Mouse (Mus musculus): Measurements from ENCODE around the gene Mras. TPM values are rescaled to one million over a fixed set of nuclear protein-coding genes. Genes with fewer than 3 reads are reported as not detected.

Gene Mras
- 3.2 and 5.5 TPM in 2 replicates for polyA plus RNA-seq (2015; fragmentation: Nextera tagmentation; extraction: Ambion mirVana)

- Histone ChIP-seq H3K4me2 (peak within 1 kb of the TSS; percentile 77), H3K27ac (no peak within 1 kb of the TSS), H3K9me3 (replicated peaks) (no peaks in the 10 kb centered on the region), H3K4me3 (replicated peaks) (peak within 1 kb of the TSS; percentile 64), H3K9ac (peak within 1 kb of the TSS; percentile 70), H3K27me3 (peaks cover 66% of the 10 kb centered on the region), H3K36me3 (no peaks in the 10 kb centered on the region), H3K4me1 (replicated peaks) (peaks cover 27% of the 10 kb centered on the region)
- WGBS (ENCODE audit: insufficient replicate concordance) = 16% methylated on average over 27 of the region's 27 CpGs
- ATAC-seq (ENCODE audit: low read depth) = no peak
- DNase-seq = no peak
Observed at GRCm38 (mm10) chr9:99437031-99437764, at the start of gene Mras. Gene Mras, minus strand, starts transcription at chr9:99437381.

- peak overlapping the region; percentile 42 for H3K4me2 ChIP-seq
Observed at GRCm38 (mm10) chr9:99485144-99485543, 48.0 kb upstream of the Mras start.

GRCm38 (mm10) chr9:99484632-99485031, 47.5 kb upstream of the Mras start:
- DNase-seq (no peak), ATAC-seq (ENCODE audit: low read depth) (peak; percentile 57; the same call in 1 of the 2 replicates)
- no peak overlapping the region for H3K9ac ChIP-seq
- H3K27ac ChIP-seq = peak overlapping the region; percentile 61; the same call in 1 of the 2 replicates
- H3K27me3 ChIP-seq = no peaks in the 10 kb centered on the region
- H3K36me3 ChIP-seq = peaks cover 59% of the 10 kb centered on the region
- H3K4me2 ChIP-seq = peak overlapping the region; percentile 42
- H3K4me3 ChIP-seq (replicated peaks) = no peak overlapping the region
- H3K4me1 ChIP-seq (replicated peaks) = peaks cover 28% of the 10 kb centered on the region
- H3K9me3 ChIP-seq (replicated peaks) = no peaks in the 10 kb centered on the region

More at GRCm38 (mm10) chr9:99485144-99485543, 48.0 kb upstream of the Mras start:
- ATAC-seq (ENCODE audit: low read depth) = peak; percentile 93
- peak; percentile 46 for DNase-seq
- 41% methylated on average over 4 of the region's 4 CpGs for WGBS (ENCODE audit: insufficient replicate concordance)
- Histone ChIP-seq H3K4me3 (replicated peaks) (no peak overlapping the region), H3K9ac (0 out of 2 replicates have a peak overlapping the region, but pooled peaks have one; percentile 27), H3K36me3 (peaks cover 64% of the 10 kb centered on the region), H3K9me3 (replicated peaks) (no peaks in the 10 kb centered on the region), H3K27ac (peak overlapping the region; percentile 61), H3K4me1 (replicated peaks) (peaks cover 26% of the 10 kb centered on the region), H3K27me3 (no peaks in the 10 kb centered on the region)

GRCm38 (mm10) chr9:99483191-99483590, 46.0 kb upstream of the Mras start:
- Histone ChIP-seq H3K36me3 (peaks cover 48% of the 10 kb centered on the region), H3K27ac (no peak overlapping the region), H3K9ac (no peak overlapping the region), H3K27me3 (no peaks in the 10 kb centered on the region), H3K4me1 (replicated peaks) (peaks cover 38% of the 10 kb centered on the region), H3K4me2 (no peak overlapping the region), H3K4me3 (replicated peaks) (no peak overlapping the region), H3K9me3 (replicated peaks) (no peaks in the 10 kb centered on the region)
- WGBS (ENCODE audit: insufficient replicate concordance) = 85% methylated on average over 4 of the region's 4 CpGs
- DNase-seq (no peak), ATAC-seq (ENCODE audit: low read depth) (no peak)

GRCm38 (mm10) chr9:99480764-99481163, 43.6 kb upstream of the Mras start:
- H3K4me1 ChIP-seq (replicated peaks) = peaks cover 32% of the 10 kb centered on the region
- H3K9me3 ChIP-seq (replicated peaks) = no peaks in the 10 kb centered on the region
- H3K27ac ChIP-seq = no peak overlapping the region
- no peak overlapping the region for H3K4me3 ChIP-seq (replicated peaks)
- no peak overlapping the region for H3K4me2 ChIP-seq
- H3K9ac ChIP-seq = no peak overlapping the region
- peaks cover 26% of the 10 kb centered on the region for H3K36me3 ChIP-seq
- H3K27me3 ChIP-seq = no peaks in the 10 kb centered on the region
- DNase-seq = no peak
- WGBS (ENCODE audit: insufficient replicate concordance) = 89% methylated on average over 4 of the region's 4 CpGs
- ATAC-seq (ENCODE audit: low read depth) = no peak

- peaks cover 16% of the 10 kb centered on the region for H3K4me1 ChIP-seq (replicated peaks)
- no peak overlapping the region for H3K4me2 ChIP-seq
- peaks cover 29% of the 10 kb centered on the region for H3K36me3 ChIP-seq
- no peak overlapping the region; the same call in 1 of the 2 replicates for H3K27ac ChIP-seq
- no peaks in the 10 kb centered on the region for H3K27me3 ChIP-seq
- H3K4me3 ChIP-seq (replicated peaks) = no peak overlapping the region
- no peak overlapping the region for H3K9ac ChIP-seq
- ATAC-seq (ENCODE audit: low read depth) (no peak), DNase-seq (no peak)
- no peaks in the 10 kb centered on the region for H3K9me3 ChIP-seq (replicated peaks)
- WGBS (ENCODE audit: insufficient replicate concordance) = 44% methylated on average over 9 of the region's 9 CpGs
Observed at GRCm38 (mm10) chr9:99479181-99479711, 42.1 kb upstream of the Mras start.

GRCm38 (mm10) chr9:99471334-99471733, 34.2 kb upstream of the Mras start:
- Histone ChIP-seq H3K4me3 (replicated peaks) (no peak overlapping the region), H3K9ac (no peak overlapping the region), H3K4me1 (replicated peaks) (peaks cover 22% of the 10 kb centered on the region), H3K27ac (no peak overlapping the region), H3K4me2 (no peak overlapping the region), H3K27me3 (no peaks in the 10 kb centered on the region), H3K36me3 (peaks cover 5% of the 10 kb centered on the region; the same call in 1 of the 2 replicates), H3K9me3 (replicated peaks) (no peaks in the 10 kb centered on the region)
- WGBS (ENCODE audit: insufficient replicate concordance) = 57% methylated on average over 7 of the region's 7 CpGs
- no peak for ATAC-seq (ENCODE audit: low read depth)
- DNase-seq = no peak

GRCm38 (mm10) chr9:99470347-99471092, 33.3 kb upstream of the Mras start:
- Histone ChIP-seq H3K9me3 (replicated peaks) (no peaks in the 10 kb centered on the region), H3K36me3 (peaks cover 4% of the 10 kb centered on the region; the same call in 1 of the 2 replicates), H3K4me2 (peak overlapping the region; percentile 59), H3K9ac (0 out of 2 replicates have a peak overlapping the region, but pooled peaks have one; percentile 0), H3K4me3 (replicated peaks) (peak overlapping the region; percentile 28; the same call in 1 of the 2 replicates), H3K4me1 (replicated peaks) (peaks cover 22% of the 10 kb centered on the region), H3K27ac (no peak overlapping the region), H3K27me3 (no peaks in the 10 kb centered on the region)
- 28% methylated on average over 16 of the region's 16 CpGs for WGBS (ENCODE audit: insufficient replicate concordance)
- DNase-seq = peak; percentile 17
- ATAC-seq (ENCODE audit: low read depth) = peak; percentile 81

- H3K27me3 ChIP-seq = no peaks in the 10 kb centered on the region
- no peaks in the 10 kb centered on the region for H3K36me3 ChIP-seq
- H3K4me2 ChIP-seq = peak overlapping the region; percentile 59
- DNase-seq (no peak), ATAC-seq (ENCODE audit: low read depth) (0 out of 2 replicates have a peak, but pooled peaks have one; percentile 39)
- H3K4me1 ChIP-seq (replicated peaks) = peaks cover 22% of the 10 kb centered on the region
- no peaks in the 10 kb centered on the region for H3K9me3 ChIP-seq (replicated peaks)
- peak overlapping the region; percentile 28; the same call in 1 of the 2 replicates for H3K4me3 ChIP-seq (replicated peaks)
- no peak overlapping the region for H3K27ac ChIP-seq
- 35% methylated on average over 8 of the region's 8 CpGs for WGBS (ENCODE audit: insufficient replicate concordance)
- 0 out of 2 replicates have a peak overlapping the region, but pooled peaks have one; percentile 0 for H3K9ac ChIP-seq
Observed at GRCm38 (mm10) chr9:99469681-99470273, 32.6 kb upstream of the Mras start.

GRCm38 (mm10) chr9:99468572-99468971, 31.4 kb upstream of the Mras start:
- ATAC-seq (ENCODE audit: low read depth) (no peak), DNase-seq (no peak)
- H3K4me2 ChIP-seq = no peak overlapping the region
- H3K27ac ChIP-seq = no peak overlapping the region
- H3K4me1 ChIP-seq (replicated peaks) = peaks cover 22% of the 10 kb centered on the region
- 74% methylated on average over 9 of the region's 9 CpGs for WGBS (ENCODE audit: insufficient replicate concordance)
- no peaks in the 10 kb centered on the region for H3K36me3 ChIP-seq
- no peak overlapping the region for H3K9ac ChIP-seq
- H3K27me3 ChIP-seq = no peaks in the 10 kb centered on the region
- no peaks in the 10 kb centered on the region for H3K9me3 ChIP-seq (replicated peaks)
- H3K4me3 ChIP-seq (replicated peaks) = no peak overlapping the region

GRCm38 (mm10) chr9:99464876-99465275, 27.7 kb upstream of the Mras start:
- peaks cover 4% of the 10 kb centered on the region for H3K4me1 ChIP-seq (replicated peaks)
- H3K4me3 ChIP-seq (replicated peaks) = no peak overlapping the region
- DNase-seq (no peak), ATAC-seq (ENCODE audit: low read depth) (no peak)
- WGBS (ENCODE audit: insufficient replicate concordance) = 62% methylated on average over 6 of the region's 6 CpGs
- H3K27ac ChIP-seq = no peak overlapping the region
- H3K36me3 ChIP-seq = no peaks in the 10 kb centered on the region
- H3K4me2 ChIP-seq = no peak overlapping the region
- H3K9ac ChIP-seq = no peak overlapping the region
- H3K9me3 ChIP-seq (replicated peaks) = no peaks in the 10 kb centered on the region
- H3K27me3 ChIP-seq = no peaks in the 10 kb centered on the region

Data from liver, embryonic 13.5 days (tissue).